Mouse (Mus musculus): Measurements from ENCODE around the gene Pinlyp. TPM values are rescaled to one million over a fixed set of nuclear protein-coding genes. Genes with fewer than 3 reads are reported as not detected.
A peak's percentile ranks its signal among the peaks of the same experiment; 100 is the strongest.

The Pinlyp gene
- total RNA-seq, 2 experiments from 2014 or later: not detected

GRCm38 (mm10) chr7:24563191-24563836 lies 17.4 kb upstream of the Pinlyp start:
- no peak for DNase-seq (ENCODE audit: low spot score in 2 of 2)

GRCm38 (mm10) chr7:24561450-24561849 lies 15.5 kb upstream of the Pinlyp start:
- no peak for DNase-seq (ENCODE audit: low spot score in 2 of 2)

DNA sequence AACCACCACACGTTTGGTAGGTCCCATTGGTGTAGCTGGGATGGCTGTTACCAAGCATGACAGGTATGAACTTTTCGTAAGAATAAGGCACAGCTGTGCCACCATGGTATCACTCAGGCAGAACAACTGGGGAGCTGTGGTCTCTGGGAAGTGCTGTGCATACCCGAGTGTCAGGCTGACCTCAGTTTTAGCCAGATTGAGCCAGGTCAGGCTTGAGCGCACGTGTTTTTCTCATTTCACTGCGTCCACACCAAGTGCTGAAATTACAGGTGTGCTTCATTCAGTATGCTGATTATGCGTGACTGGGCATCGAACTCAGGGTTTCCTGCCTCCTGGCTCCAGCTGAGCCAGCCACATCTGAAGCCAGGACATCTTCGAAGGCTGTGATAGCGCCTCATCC lies 9.9 kb upstream of the Pinlyp start:
- no peak for DNase-seq (ENCODE audit: low spot score in 2 of 2)

GRCm38 (mm10) chr7:24551985-24552759 lies 6.3 kb upstream of the Pinlyp start:
- DNase-seq (ENCODE audit: low spot score in 2 of 2): no peak

- DNase-seq (ENCODE audit: low spot score in 2 of 2): no peak
Observed at GRCm38 (mm10) chr7:24547534-24548036, 1.7 kb upstream of the Pinlyp start.

- peak; percentile 98 to 99 for DNase-seq (ENCODE audit: low spot score in 2 of 2)
Observed at GRCm38 (mm10) chr7:24546634-24547389, 894 bp upstream of the Pinlyp start.

DNA sequence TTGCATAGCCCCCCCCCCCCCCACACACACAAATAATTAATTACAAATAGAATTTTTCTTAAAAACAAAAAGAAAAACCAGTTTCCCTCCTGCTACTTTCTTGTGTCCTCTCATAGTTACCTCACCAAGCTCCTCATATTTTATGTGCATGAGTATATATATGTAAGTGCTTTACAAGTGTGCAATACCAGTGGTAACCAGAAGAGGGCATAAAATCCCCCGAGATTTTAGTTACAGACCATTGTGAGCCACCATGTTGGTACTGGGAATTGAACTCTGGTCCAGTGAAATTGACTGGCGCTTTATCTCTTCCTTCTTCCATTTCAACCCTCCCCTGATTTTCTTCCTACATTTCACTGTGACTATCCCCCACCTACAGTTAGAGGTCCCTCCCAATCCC lies 1.4 kb downstream of the Pinlyp start:
- DNase-seq (ENCODE audit: low spot score in 2 of 2): no peak

DNA sequence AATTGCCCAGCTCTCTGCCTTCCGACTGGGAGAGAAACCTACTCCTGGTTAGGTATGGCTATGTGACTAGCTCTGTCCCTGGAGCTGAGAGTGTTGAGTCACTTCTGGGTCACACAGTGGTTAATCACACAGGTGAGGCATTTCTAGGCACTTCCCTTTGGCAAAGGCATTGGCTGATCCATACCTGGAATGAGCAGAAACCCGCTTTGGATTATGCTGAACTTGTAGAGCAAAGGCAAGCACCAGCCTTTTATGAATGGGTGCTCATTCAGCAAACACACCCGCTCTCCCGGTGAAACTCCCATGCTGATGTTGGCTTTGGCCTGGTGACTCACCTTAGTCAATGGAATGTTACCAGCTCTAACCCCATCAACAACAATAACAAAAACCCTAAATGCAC lies 6.2 kb downstream of the Pinlyp start:
- no peak for DNase-seq (ENCODE audit: low spot score in 2 of 2)

DNA sequence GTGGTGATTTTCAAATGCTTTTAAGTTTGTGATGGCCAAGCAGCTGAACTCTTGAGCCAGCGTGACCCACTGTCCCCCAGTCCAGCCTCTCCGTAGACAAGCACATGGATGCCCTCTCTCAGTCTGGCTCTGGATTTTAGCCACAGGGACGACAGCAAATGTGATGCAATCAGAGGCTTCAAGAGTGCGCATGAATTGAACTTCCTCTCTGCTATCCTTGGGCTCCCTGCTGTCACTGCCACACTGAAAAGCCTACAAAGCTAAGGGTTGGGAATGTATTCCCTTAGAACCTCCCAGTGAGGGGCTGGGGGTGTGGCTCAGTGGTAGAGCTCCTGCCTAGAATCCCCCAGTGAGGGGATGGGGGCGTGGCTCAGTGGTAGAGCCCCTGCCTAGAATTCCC lies 7.2 kb downstream of the Pinlyp start:
- DNase-seq (ENCODE audit: low spot score in 2 of 2): no peak

- peak; percentile 31 to 55 for DNase-seq (ENCODE audit: low spot score in 2 of 2)
Observed at GRCm38 (mm10) chr7:24538154-24538553, 7.8 kb downstream of the Pinlyp start.

DNA sequence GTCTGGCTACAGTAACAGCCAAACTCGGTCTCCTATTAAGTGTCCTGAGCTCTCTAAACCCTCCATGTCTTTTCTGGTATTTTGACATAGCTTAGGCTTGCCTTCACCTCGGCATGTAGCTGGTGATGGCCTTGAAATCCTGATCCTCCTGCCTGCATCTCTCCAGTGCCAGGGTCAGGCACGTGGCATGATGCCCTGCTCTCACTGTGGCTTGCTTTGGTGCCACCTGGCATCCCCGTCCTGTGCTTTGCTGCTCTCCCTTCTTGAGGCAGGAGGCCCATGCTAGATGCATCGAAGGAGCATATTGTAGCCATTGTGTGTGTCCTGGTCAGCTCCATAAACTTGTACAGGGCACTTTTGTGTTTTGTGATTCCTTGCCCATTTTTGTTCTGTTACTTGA lies 8.3 kb downstream of the Pinlyp start:
- DNase-seq (ENCODE audit: low spot score in 2 of 2): no peak

DNA sequence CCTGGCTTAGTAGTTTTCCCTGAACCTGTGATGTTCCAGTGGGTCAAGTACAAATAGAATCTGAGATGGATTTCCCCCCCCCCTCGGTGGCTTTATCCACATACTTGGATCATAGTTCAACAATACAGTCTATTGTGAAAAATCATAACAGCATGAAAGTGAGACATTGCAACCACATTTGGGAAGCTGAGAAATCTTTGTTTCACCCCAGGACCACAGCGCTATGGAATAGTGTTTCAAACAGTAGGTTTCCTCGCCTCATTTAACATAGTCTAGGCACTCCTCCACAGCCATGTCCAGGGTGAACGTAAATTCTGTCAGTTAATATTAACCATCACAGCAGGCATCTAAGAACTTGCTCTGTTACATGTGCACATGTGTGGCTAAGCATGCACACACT lies 8.8 kb downstream of the Pinlyp start:
- DNase-seq (ENCODE audit: low spot score in 2 of 2): no peak

- DNase-seq (ENCODE audit: low spot score in 2 of 2): no peak
Observed at GRCm38 (mm10) chr7:24534301-24534700, 11.6 kb downstream of the Pinlyp start.

DNA sequence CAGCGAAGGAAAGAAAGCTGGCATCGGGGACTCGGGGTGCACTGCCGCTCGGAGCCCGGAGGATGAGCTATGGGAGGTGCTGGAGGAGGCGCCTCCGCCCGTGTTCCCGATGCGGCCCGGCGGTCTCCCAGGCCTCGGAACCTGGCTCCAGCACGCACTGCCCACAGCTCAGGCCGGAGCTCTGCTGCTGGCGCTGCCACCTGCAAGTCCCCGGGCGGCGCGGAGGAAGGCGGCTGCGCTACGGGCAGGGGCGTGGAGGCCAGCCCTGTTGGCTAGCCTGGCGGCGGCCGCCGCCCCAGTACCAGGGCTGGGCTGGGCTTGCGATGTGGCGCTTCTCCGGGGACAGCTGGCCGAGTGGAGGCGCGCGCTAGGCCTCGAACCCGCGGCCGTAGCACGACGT lies 12.1 kb downstream of the Pinlyp start:
- DNase-seq (ENCODE audit: low spot score in 2 of 2): no peak

GRCm38 (mm10) chr7:24533031-24533571 lies 12.8 kb downstream of the Pinlyp start:
- no peak for DNase-seq (ENCODE audit: low spot score in 2 of 2)

- peak; percentile 78 to 86 for DNase-seq (ENCODE audit: low spot score in 2 of 2)
Observed at GRCm38 (mm10) chr7:24531211-24531971, 14.5 kb downstream of the Pinlyp start.

DNA sequence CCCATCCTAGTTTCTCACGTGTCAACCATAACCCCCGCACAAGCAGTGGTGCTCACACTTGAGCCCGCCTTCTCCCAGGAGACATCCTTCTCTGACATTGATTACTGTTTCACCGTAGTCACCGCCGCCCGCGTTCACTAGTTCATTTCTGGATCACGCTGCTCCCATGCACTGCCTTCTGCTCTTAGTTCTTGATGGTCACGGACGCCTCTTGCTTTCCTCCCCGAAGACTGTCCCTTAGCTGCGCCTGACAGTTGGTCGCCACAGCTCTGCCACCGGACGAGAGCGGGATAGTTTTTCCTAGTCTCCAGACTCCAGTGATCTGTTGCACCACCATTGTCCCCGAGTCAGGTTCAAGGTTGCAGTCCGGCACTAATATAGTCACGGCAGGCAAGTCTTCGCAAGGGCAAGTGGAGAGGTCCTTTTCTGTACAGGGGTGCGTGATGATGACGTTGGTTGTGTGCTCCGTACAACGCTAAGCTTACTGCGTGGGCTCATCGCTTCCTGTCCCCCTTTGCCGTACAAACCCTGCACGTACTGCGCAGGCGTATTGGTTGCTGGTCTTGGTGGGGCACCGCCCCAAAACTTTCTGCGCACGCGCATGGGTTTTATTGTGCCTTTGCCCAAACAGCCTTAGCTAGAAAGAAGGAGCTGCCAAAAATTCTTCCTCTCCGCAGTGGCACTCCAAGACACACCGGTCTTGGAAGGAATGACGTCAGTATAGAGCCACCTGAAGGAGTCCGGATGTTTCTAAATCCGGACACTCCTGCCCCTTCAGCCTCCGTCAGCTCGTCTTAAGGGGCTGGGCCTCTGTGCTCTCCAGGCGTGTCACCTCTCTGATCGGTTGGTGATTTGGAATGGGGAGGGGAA lies 15.6 kb downstream of the Pinlyp start, which contains the start of gene Irgq:
Irgq (plus strand) TSS at position 628 of the 870 bp plus-strand sequence.
- peak; percentile 99 for DNase-seq (ENCODE audit: low spot score in 2 of 2)

DNA sequence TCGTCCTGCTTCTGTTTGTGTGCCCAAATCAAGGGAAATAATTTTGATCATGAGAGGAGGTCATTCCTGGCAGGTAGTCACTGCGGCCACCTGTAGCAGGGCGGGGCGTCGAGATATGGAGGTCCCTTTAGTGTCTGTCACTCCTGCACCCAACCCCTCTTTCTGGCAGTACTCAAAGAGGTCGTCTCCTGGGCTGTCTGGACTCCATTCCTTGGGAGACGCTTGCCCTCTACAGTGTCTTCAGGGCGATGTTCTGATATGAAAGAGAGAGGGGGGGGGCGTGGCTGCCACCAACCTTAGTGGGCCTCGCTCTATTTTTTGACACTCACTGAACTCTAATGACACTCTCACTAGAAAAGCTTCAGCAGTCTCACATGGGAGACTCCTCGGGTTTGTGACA lies 16.3 kb downstream of the Pinlyp start:
- peak in 1 of 2 experiments; percentile 28 for DNase-seq (ENCODE audit: low spot score in 2 of 2)

- DNase-seq (ENCODE audit: low spot score in 2 of 2): no peak
Observed at GRCm38 (mm10) chr7:24528861-24529260, 17.1 kb downstream of the Pinlyp start.

Data from layer of hippocampus, postnatal 10 days (tissue).